Mouse (Mus musculus) spleen, adult 2 months (tissue): ENCODE data around the gene Vps13d. TPM values are rescaled to one million over a fixed set of nuclear protein-coding genes. Genes with fewer than 3 reads are reported as not detected.
A peak's percentile ranks its signal among the peaks of the same experiment; 100 is the strongest.

Source experiments
- DNase-seq, 2 experiments: peaks; one replicate each; pipeline versions ENCODE4 v3.0.0 to v3.0.0-alpha.2; 2012 to 2021; ENCODE audit warnings: low spot score in 2 of 2, low read depth in 1 of 2
- H3K27ac ChIP-seq: fragments of 200-500 bp; 2 replicates; pipeline ENCODE4 v1.5.1; 2012; ENCODE audit warnings: low read length, inconsistent platforms; ENCODE audit not compliant: insufficient read depth
- H3K27me3 ChIP-seq: fragments of 200-500 bp; 2 replicates; pipeline ENCODE4 v1.6.1; 2012; ENCODE audit warnings: mild to moderate bottlenecking, moderate library complexity, low read length, inconsistent platforms; ENCODE audit not compliant: control insufficient read depth, insufficient read depth
- H3K36me3 ChIP-seq: fragments of 200-500 bp; 2 replicates; pipeline ENCODE4 v1.6.1; 2012; ENCODE audit warnings: mild to moderate bottlenecking, low read length, inconsistent platforms; ENCODE audit not compliant: control insufficient read depth, insufficient read depth
- H3K4me1 ChIP-seq: fragments of 200-500 bp; 2 replicates; pipeline ENCODE4 v1.6.1; 2011; ENCODE audit warnings: inconsistent platforms; ENCODE audit not compliant: control insufficient read depth, insufficient read depth, insufficient read length
- H3K4me3 ChIP-seq: fragments of 200-500 bp; 2 replicates; pipeline ENCODE4 v1.5.1; 2011; ENCODE audit warnings: mild to moderate bottlenecking, inconsistent platforms; ENCODE audit not compliant: insufficient read depth, insufficient read length; ENCODE audit errors: extremely low read depth
- CTCF ChIP-seq: fragments of 200-500 bp; IDR thresholded peaks from 2 replicates; pipeline ENCODE4 v1.5.1; 2011; ENCODE audit warnings: mild to moderate bottlenecking, inconsistent platforms; ENCODE audit not compliant: insufficient read depth, insufficient read length, insufficient replicate concordance; ENCODE audit errors: extremely low read depth
- POLR2A ChIP-seq: fragments of 200-500 bp; IDR thresholded peaks from 2 replicates; pipeline ENCODE4 v1.6.1; 2011; ENCODE audit warnings: low read depth, low read length, inconsistent platforms
- WGBS: fragments of 180-500 bp; shearing (Covaris S2); methylation state at CpG from one replicate; pipeline ENCODE4 v1.1.7; 2018; 5-methylcytosine and 5-hydroxymethylcytosine counted together
- polyA plus RNA-seq: library from polyadenylated mRNA; depleted of rRNA; stranded (reverse); fragments of >200 nt; gene quantifications from 2 replicates; pipeline ENCODE4 v1.2.3, GENCODE M21; 2012

Vps13d gene
- polyA plus RNA-seq, 1 experiment = 12.1 TPM

DNA sequence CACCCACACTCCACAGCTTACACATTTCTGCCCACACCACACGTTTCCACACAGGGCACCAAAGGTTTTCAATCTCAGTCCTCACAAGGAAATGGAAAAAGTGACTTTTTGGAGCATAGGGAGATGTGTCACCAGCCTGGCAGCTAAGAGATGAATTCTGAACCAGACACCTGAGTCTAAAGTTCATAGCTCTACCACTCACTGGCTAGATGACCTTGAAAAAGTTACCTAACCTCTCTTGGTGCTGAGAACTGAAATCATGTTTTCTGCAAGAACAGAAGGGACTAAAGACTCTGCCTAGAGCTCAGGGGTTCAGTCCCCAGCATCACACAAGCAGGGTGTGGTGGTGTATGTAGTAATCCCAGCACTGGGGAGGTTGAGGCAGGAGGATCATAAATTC, 25.2 kb upstream of the Vps13d start:
- H3K36me3 ChIP-seq = peaks cover 32% of the 10 kb centered on the region
- 83% methylated on average over 1 of the region's 1 CpGs for WGBS
- H3K27me3 ChIP-seq = no peaks in the 10 kb centered on the region
- H3K4me3 ChIP-seq = no peak overlapping the region
- no peak for DNase-seq
- no peak overlapping the region for H3K27ac ChIP-seq
- peaks cover 14% of the 10 kb centered on the region; the same call in 1 of the 2 replicates for H3K4me1 ChIP-seq
- TF ChIP-seq POLR2A (no peak), CTCF (no peak)

DNA sequence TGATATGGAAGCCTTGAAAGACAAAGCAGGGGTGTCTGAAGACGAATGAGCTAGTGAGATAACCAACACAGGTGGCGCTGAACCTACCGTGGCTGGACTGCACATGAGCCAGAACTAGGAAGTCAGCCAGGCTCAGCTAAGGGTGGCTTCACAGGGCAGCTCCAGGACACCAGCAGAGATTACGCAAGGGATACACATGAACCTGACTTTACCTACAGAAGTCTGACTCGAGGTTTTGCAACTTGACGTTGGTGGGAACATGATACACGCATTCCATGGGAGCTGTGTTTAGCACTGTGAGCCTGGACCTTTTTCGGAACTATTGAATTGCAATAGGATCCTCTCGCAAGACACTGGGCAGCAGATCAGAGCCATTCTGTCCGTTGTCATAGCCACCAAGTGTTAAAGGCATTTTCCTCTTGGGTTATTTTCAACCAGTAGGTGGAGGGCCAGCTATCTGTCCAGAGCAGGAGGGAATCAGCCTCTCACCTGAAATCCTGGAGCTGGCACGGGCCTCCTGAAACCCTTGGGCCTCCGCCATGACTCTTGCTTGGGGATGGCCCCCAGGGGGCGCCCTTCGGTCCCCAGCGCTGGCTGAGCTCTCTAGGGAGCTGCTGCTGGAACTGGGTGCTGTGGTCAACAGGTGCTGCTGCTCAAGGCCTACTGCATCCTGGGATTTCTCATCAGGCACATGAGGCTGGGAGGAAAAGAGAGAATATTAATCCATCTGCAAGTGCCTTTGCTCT, 24.6 kb upstream of the Vps13d start:
- Histone ChIP-seq H3K36me3 (peaks cover 33% of the 10 kb centered on the region), H3K27ac (no peak overlapping the region), H3K4me3 (no peak overlapping the region), H3K27me3 (no peaks in the 10 kb centered on the region), H3K4me1 (peaks cover 14% of the 10 kb centered on the region; the same call in 1 of the 2 replicates)
- TF ChIP-seq CTCF (peak; percentile 74), POLR2A (no peak)
- WGBS = 74% methylated on average over 15 of the region's 15 CpGs
- DNase-seq = peak in 1 of 2 experiments; percentile 61

DNA sequence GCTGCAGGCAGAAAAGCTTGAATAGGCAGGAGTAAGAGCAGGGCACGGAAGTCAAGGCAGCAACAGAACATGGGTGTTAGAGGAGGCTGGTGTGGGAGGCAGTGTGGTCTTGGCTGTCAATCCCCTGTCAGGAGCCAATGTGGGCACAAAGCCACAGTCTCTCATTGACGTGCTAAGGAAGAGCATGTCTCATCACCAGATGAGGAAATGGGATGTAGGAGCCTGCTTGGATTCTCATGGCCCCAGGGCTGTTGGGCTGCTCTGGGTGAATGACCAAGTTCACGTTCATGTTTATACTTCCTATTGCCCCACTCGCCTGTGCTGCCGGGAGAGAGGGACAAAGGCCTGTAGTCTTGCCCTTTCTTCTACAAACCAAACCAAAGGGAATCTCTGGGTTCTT, 23.0 kb upstream of the Vps13d start:
- no peak overlapping the region for H3K4me3 ChIP-seq
- H3K36me3 ChIP-seq = peaks cover 23% of the 10 kb centered on the region
- no peak overlapping the region for H3K27ac ChIP-seq
- H3K27me3 ChIP-seq = no peaks in the 10 kb centered on the region
- WGBS = 78% methylated on average over 5 of the region's 5 CpGs
- peaks cover 14% of the 10 kb centered on the region; the same call in 1 of the 2 replicates for H3K4me1 ChIP-seq
- no peak for DNase-seq
- TF ChIP-seq CTCF = no peak
- TF ChIP-seq POLR2A = no peak

DNA sequence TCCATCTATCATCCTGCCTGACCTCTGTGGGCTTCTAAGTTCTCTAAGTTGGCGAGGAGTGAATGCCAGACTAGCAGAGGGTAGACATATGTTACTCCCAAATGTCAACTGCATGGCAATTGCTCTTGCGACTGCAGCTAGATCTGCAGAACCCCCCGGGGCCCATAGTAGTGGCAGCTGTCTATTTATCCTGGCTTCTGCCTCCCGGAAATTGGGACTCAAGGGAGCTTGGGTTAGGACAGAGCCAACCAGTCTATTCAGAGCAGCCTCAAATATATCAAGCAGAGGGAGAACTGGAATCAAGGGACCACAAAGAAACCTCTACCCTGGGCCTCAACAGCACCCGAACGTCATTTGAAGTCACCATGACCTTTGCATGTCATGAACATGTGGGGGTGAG, 22.2 kb upstream of the Vps13d start:
- H3K4me1 ChIP-seq = peaks cover 12% of the 10 kb centered on the region; the same call in 1 of the 2 replicates
- DNase-seq = no peak
- TF ChIP-seq POLR2A = no peak
- no peak for TF ChIP-seq CTCF
- H3K27ac ChIP-seq = no peak overlapping the region
- H3K27me3 ChIP-seq = no peaks in the 10 kb centered on the region
- peaks cover 21% of the 10 kb centered on the region for H3K36me3 ChIP-seq
- H3K4me3 ChIP-seq = no peak overlapping the region
- 85% methylated on average over 6 of the region's 6 CpGs for WGBS

DNA sequence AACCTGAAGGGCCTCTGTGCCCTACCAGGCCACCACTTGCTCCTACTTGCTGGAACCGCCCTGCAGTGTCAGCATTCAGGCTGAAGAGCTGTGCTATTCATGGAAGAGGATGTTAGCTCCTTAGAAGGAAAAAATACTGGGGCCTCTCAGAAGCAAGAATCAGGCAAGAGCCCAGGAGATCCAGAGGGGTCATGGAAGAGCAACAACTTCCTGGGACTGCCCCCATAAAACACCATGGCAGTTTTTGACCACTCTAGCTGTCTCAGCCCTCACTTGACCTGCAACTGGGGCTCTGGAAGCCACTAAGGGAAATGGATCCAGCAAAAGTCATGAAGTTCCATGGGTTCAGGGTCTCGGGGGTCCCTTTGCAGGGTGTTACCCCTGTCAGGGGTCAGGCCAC, 20.6 kb upstream of the Vps13d start:
- Histone ChIP-seq H3K27me3 (no peaks in the 10 kb centered on the region), H3K27ac (no peak overlapping the region), H3K4me1 (peaks cover 4% of the 10 kb centered on the region), H3K36me3 (peaks cover 18% of the 10 kb centered on the region), H3K4me3 (no peak overlapping the region)
- TF ChIP-seq CTCF = no peak
- no peak for TF ChIP-seq POLR2A
- WGBS = 85% methylated on average over 2 of the region's 2 CpGs
- no peak for DNase-seq

DNA sequence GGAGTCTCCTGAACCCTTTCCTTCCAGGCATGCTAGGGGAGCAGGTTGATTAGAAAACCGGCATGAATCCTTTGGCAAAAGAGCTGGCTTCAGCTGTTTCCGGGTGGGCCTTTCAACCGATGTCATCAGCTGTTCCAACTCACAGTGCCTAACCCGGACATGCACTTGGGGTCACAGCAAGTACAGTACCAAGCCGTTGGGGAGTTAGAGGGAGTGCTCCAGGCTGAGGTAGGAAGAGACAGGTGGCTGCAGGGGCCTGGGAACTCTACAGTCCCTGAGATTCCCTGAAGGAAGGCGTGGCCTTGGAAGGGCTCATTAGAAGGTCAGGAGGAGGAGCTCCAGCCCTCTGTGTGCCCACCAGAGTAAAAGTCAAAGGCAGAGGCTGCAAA, 20.0 kb upstream of the Vps13d start:
- Histone ChIP-seq H3K27me3 (no peaks in the 10 kb centered on the region), H3K4me1 (peaks cover 8% of the 10 kb centered on the region), H3K27ac (peak overlapping the region; percentile 2; the same call in 1 of the 2 replicates), H3K36me3 (peaks cover 18% of the 10 kb centered on the region), H3K4me3 (no peak overlapping the region)
- TF ChIP-seq POLR2A (no peak), CTCF (no peak)
- WGBS = 78% methylated on average over 6 of the region's 6 CpGs
- DNase-seq = no peak

DNA sequence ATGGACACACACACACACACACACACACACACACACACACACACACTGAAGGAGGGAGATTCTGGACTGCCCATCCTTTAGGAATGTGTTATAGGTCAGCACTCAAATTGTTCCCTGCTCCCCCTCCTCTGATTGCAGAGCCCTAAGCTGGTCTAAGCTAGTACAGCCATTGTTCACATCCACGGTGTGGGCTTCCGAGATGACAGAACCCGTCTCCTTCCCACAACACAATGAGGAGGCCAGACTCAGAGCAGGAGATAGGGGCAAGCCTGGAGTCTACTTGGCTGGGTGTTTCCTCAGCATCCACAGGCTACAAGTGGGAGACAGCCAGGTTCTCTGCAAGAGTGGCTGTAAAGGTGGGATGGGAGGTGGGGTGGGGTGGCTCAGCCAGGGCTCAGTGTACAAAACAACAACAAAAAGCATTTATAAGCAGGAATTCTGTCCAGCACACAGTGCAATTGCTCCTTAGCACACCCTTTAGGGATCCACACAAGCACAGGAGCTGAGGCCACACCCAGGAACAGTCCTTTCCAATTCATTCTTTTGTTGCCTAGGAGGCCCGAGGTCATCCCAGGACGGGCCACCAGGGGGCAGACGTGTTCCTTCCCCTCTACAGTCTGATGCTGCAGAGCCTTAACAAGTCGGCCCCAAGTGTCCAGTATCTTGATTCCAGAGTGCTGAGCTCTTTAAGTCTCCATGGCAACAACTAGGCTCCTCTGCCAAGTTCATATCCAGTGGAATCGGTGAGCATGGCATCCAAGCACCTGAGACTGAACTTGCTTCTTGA, 19.4 kb upstream of the Vps13d start:
- peak overlapping the region; percentile 2; the same call in 1 of the 2 replicates for H3K27ac ChIP-seq

More for the DNA sequence above, 19.4 kb upstream of the Vps13d start:
- H3K27me3 ChIP-seq = no peaks in the 10 kb centered on the region
- peaks cover 11% of the 10 kb centered on the region for H3K4me1 ChIP-seq
- H3K36me3 ChIP-seq = peaks cover 18% of the 10 kb centered on the region
- WGBS = 38% methylated on average over 8 of the region's 8 CpGs
- no peak overlapping the region for H3K4me3 ChIP-seq
- peak in 1 of 2 experiments; percentile 83 for DNase-seq
- TF ChIP-seq POLR2A = no peak
- TF ChIP-seq CTCF = peak; percentile 97
